Mouse (Mus musculus) erythroblast, adult 5-6 weeks (primary cell): Measurements from ENCODE around the gene Eif2ak4. TPM values are rescaled to one million over a fixed set of nuclear protein-coding genes. Genes with fewer than 3 reads are reported as not detected.

ENCODE experiments used
- ATAC-seq: replicated peaks from 2 replicates; pipeline ENCODE4 v1.8.0; 2016; ENCODE audit warnings: moderate number of reproducible peaks, mild to moderate bottlenecking, moderate TSS enrichment, inconsistent platforms; ENCODE audit not compliant: poor library complexity, low FRiP score, severe bottlenecking
- total RNA-seq, 2 experiments: library from RNA; stranded (forward) in 1 of 2; stranded (reverse) in 1 of 2; fragments of 150-400 nt in 1 of 2; fragments of 200-764, 138-1000 nt in 1 of 2; gene quantifications; 2 replicates each; pipeline versions ENCODE4 v1.2.3 to v1.2.4; 2015 to 2017; ENCODE audit warnings: low replicate concordance in 2 of 2

Gene Eif2ak4
- total RNA-seq, 2 experiments from 2014 or later = 2.6 to 7.3 TPM

- no peak for ATAC-seq
Observed at GRCm38 (mm10) chr2:118495024-118495423, 106.6 kb downstream of the Eif2ak4 start.

- ATAC-seq = no peak
Observed at GRCm38 (mm10) chr2:118497890-118498289, 109.5 kb downstream of the Eif2ak4 start.

- ATAC-seq = no peak
Observed at GRCm38 (mm10) chr2:118498476-118498875, 110.1 kb downstream of the Eif2ak4 start.

- no peak for ATAC-seq
Observed at GRCm38 (mm10) chr2:118499135-118499961, 110.9 kb downstream of the Eif2ak4 start.

- ATAC-seq = no peak
Observed at GRCm38 (mm10) chr2:118500191-118500590, 111.8 kb downstream of the Eif2ak4 start.

- no peak for ATAC-seq
Observed at GRCm38 (mm10) chr2:118507126-118507525, 118.7 kb downstream of the Eif2ak4 start.

- no peak for ATAC-seq
Observed at GRCm38 (mm10) chr2:118509688-118510446, 121.4 kb downstream of the Eif2ak4 start.

GRCm38 (mm10) chr2:118510447-118511310 lies 122.3 kb downstream of the Eif2ak4 start:
- ATAC-seq = no peak

- ATAC-seq = no peak
Observed at GRCm38 (mm10) chr2:118511779-118512417, 123.5 kb downstream of the Eif2ak4 start.

- ATAC-seq = no peak
Observed at GRCm38 (mm10) chr2:118512418-118513377, 124.3 kb downstream of the Eif2ak4 start.

- no peak for ATAC-seq
Observed at GRCm38 (mm10) chr2:118520042-118520933, 131.9 kb downstream of the Eif2ak4 start.

GRCm38 (mm10) chr2:118522265-118522664 lies 133.8 kb downstream of the Eif2ak4 start:
- ATAC-seq = no peak

GRCm38 (mm10) chr2:118523163-118523730 lies 134.8 kb downstream of the Eif2ak4 start:
- no peak for ATAC-seq

GRCm38 (mm10) chr2:118524811-118525210 lies 136.4 kb downstream of the Eif2ak4 start:
- no peak for ATAC-seq
